Mouse (Mus musculus) bone marrow macrophage, adult 2 months (primary cell): Measurements from ENCODE around the gene Ppm1h.

Experiments used
- CTCF ChIP-seq: IDR thresholded peaks from 2 replicates; pipeline ENCODE4 v1.5.1; 2012; ENCODE audit warnings: low read depth, mild to moderate bottlenecking, low read length, moderate library complexity
- POLR2A ChIP-seq: IDR thresholded peaks from 2 replicates; pipeline ENCODE4 v1.6.1; 2012; ENCODE audit warnings: mild to moderate bottlenecking, low read depth, low read length, borderline replicate concordance

DNA sequence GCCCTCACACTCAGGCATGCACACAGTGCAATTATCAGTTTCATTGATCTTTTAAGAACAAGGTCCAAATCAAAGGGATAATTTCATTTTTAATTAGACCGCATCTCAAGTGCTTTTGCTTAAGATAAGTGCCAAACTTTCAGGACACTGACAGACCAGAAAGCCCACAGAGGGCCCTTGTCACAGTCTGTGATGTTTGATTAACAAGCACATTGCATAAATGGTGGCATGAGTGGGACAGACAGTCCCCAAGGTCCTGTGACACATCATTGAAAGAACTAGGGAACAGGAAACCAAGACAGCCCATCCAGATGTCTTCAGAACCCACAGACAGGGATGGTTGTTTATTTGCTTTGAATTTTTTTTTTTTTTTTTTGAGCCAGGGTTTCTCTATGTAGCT is 221.9 kb downstream of the Ppm1h start:
- TF ChIP-seq POLR2A (no peak), CTCF (no peak)
